In the genomic region with DNA sequence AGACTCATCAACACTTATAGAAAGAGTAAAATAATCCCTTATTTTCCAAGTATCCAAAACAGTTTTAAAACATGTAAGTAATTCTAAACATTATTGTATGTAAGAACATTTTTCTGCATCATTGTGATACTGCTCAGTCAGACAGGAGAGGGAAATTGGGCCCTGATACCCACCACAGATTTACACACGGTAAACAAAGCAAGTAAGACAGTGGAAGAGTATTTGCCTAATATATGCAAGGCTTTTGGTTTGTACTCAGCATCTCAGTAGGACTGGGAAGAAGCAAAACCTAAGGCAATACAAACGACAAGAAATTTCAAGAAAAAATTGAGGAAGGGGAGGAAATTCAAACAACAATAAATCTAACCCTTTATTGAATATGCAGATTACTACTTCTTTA, we compare ENCODE assay signal across 25 mouse cellular contexts.
DNase-seq lines count a peak whose midpoint lies in the region; ATAC-seq and TF ChIP-seq lines count a peak whose summit lies in the region.
"Had no signal": no experiment of that assay in that cellular context is flagged by ENCODE, and none has a peak within 500 bp of the region (broad histone marks: within the 10 kb centered on the region; RNA-seq: fewer than 3 reads in every experiment).

No protein-coding gene starts in this region.

- 20% methylated on average over 2 of the region's 2 CpGs for WGBS in forebrain, embryonic 15.5 days
- WGBS in forebrain, embryonic 12.5 days, result 43% methylated on average over 2 of the region's 2 CpGs

- TF ChIP-seq CTCF in CH12.LX (conservative IDR thresholded peaks at IDR 0.05 in 1 of 2, IDR thresholded peaks at IDR 0.05 in 1 of 2; ENCODE audit: low read depth in 2 of 2, low read length in 2 of 2), result no peak
- no peak for TF ChIP-seq CTCF in brain, embryonic 14.5 days (IDR thresholded peaks at IDR 0.05; ENCODE audit: borderline replicate concordance, extremely low read depth, insufficient read depth, insufficient read length)

- peaks cover 8% of the 10 kb centered on the region; the same call in 1 of the 2 replicates for H3K4me1 ChIP-seq in forebrain, embryonic 15.5 days
- H3K4me1 ChIP-seq in forebrain, embryonic 12.5 days, result peaks cover 8% of the 10 kb centered on the region
- H3K4me1 ChIP-seq in CH12.LX (ENCODE audit: control insufficient read depth in 1 of 2, insufficient read depth in 2 of 2), result peaks cover 2 to 14% of the 10 kb centered on the region in 2 experiments; a peak in 2 of 4 replicates
- H3K4me1 ChIP-seq: embryonic facial prominence, embryonic 15.5 days had no signal

- TF ChIP-seq EP300 in CH12.LX (IDR thresholded peaks at IDR 0.05; ENCODE audit: low read length), result no peak

- no peak; the same call in 1 of the 2 replicates for ATAC-seq in forebrain, embryonic 15.5 days (replicated peaks)
- ATAC-seq in forebrain, embryonic 12.5 days (ENCODE audit: low FRiP score), result no peak
- ATAC-seq: activated CD4-positive, CD25-positive, alpha-beta regulatory T cell, adult 4 months; CD4-positive, CD25-positive, alpha-beta regulatory T cell, adult 4 months; intestine, postnatal 0 days; Patski had no signal

- no peak overlapping the region for H3K9ac ChIP-seq in forebrain, embryonic 15.5 days (replicated peaks)
- no peak overlapping the region for H3K9ac ChIP-seq in forebrain, embryonic 12.5 days
- H3K9ac ChIP-seq in CH12.LX (ENCODE audit: insufficient read depth, low read depth), result no peak overlapping the region
- H3K9ac ChIP-seq: embryonic facial prominence, embryonic 12.5 days; embryonic facial prominence, embryonic 15.5 days; hindbrain, embryonic 12.5 days; hindbrain, embryonic 15.5 days had no signal

- dilution Hi-C loops in CH12.LX (cut with MboI; ENCODE audit: extremely low pct_ligation_motif_present, extremely low pct_unique_long_range_greater_than_20kb, low sequenced_read_pairs), result no loop called here

- TF ChIP-seq POLR2A in CH12.LX (IDR thresholded peaks at IDR 0.05; ENCODE audit: low read depth, low read length), result no peak
- no peak for TF ChIP-seq POLR2A in brain, embryonic 14.5 days (IDR thresholded peaks at IDR 0.05; ENCODE audit: borderline replicate concordance, extremely low read depth, insufficient read depth, insufficient read length, poor library complexity, severe bottlenecking)

- H3K79me2 ChIP-seq in CH12.LX (replicated peaks; ENCODE audit: control insufficient read depth, extremely low read depth, insufficient read depth, poor library complexity, severe bottlenecking), result no peaks in the 10 kb centered on the region

- no peak overlapping the region for H3K4me3 ChIP-seq in forebrain, embryonic 15.5 days
- H3K4me3 ChIP-seq in forebrain, embryonic 12.5 days (replicated peaks), result no peak overlapping the region
- no peak overlapping the region for H3K4me3 ChIP-seq in CH12.LX (replicated peaks in 1 of 3; ENCODE audit: low read depth in 2 of 3, low read length in 2 of 3, poor library complexity in 1 of 3)
- H3K4me3 ChIP-seq: embryonic facial prominence, embryonic 12.5 days; embryonic facial prominence, embryonic 15.5 days; hindbrain, embryonic 12.5 days; hindbrain, embryonic 15.5 days had no signal

- H3K9me3 ChIP-seq in forebrain, embryonic 15.5 days, result no peaks in the 10 kb centered on the region
- H3K9me3 ChIP-seq in forebrain, embryonic 12.5 days, result no peaks in the 10 kb centered on the region
- no peaks in the 10 kb centered on the region for H3K9me3 ChIP-seq in CH12.LX (replicated peaks; ENCODE audit: low read length)
- H3K9me3 ChIP-seq: embryonic facial prominence, embryonic 12.5 days; embryonic facial prominence, embryonic 15.5 days; G1E; hindbrain, embryonic 12.5 days; hindbrain, embryonic 15.5 days had no signal

- no peak overlapping the region for H3K4me2 ChIP-seq in forebrain, embryonic 15.5 days (replicated peaks)
- H3K4me2 ChIP-seq in forebrain, embryonic 12.5 days, result no peak overlapping the region
- H3K4me2 ChIP-seq in CH12.LX (ENCODE audit: insufficient read depth, low read depth, poor library complexity, severe bottlenecking), result no peak overlapping the region
- H3K4me2 ChIP-seq: embryonic facial prominence, embryonic 12.5 days; embryonic facial prominence, embryonic 15.5 days; heart, embryonic 11.5 days; hindbrain, embryonic 12.5 days; hindbrain, embryonic 15.5 days had no signal

- H3K27me3 ChIP-seq in forebrain, embryonic 15.5 days, result no peaks in the 10 kb centered on the region
- H3K27me3 ChIP-seq in forebrain, embryonic 12.5 days, result no peaks in the 10 kb centered on the region
- H3K27me3 ChIP-seq in CH12.LX (replicated peaks), result no peaks in the 10 kb centered on the region
- H3K27me3 ChIP-seq: embryonic facial prominence, embryonic 12.5 days; embryonic facial prominence, embryonic 15.5 days; hindbrain, embryonic 12.5 days; hindbrain, embryonic 15.5 days; Patski had no signal

- DNase-seq in CH12.LX (ENCODE audit: extremely low read depth) (peak; percentile 12), ES-CJ7 (ENCODE audit: low read depth, low spot score) (peak; percentile 23)
- DNase-seq in brain, embryonic 14.5 days (ENCODE audit: low read depth), result peak; percentile 51
- no peak for DNase-seq in cerebellum, adult 9-11 months
- DNase-seq: adrenal gland, adult 8-10 months; adrenal gland, postnatal 25 days; cerebellum, adult 18-20 months; cerebellum, adult 9-10 months; cerebellum, postnatal 25 days; gastrocnemius, postnatal 10 days; gastrocnemius, postnatal 36 days; heart, adult 11 months; kidney, adult 2 months had no signal

- H3K36me3 ChIP-seq in forebrain, embryonic 15.5 days, result no peaks in the 10 kb centered on the region
- no peaks in the 10 kb centered on the region for H3K36me3 ChIP-seq in forebrain, embryonic 12.5 days (replicated peaks)
- H3K36me3 ChIP-seq in CH12.LX (replicated peaks in 1 of 2; ENCODE audit: control insufficient read depth in 1 of 2, insufficient read depth in 1 of 2, low read length in 1 of 2), result no peaks in the 10 kb centered on the region
- H3K36me3 ChIP-seq: embryonic facial prominence, embryonic 12.5 days; embryonic facial prominence, embryonic 15.5 days; G1E; hindbrain, embryonic 12.5 days; hindbrain, embryonic 15.5 days had no signal

- no peak for TF ChIP-seq RAD21 in CH12.LX (IDR thresholded peaks at IDR 0.05; ENCODE audit: low read depth, low read length)

- in situ Hi-C loops in CH12.LX (cut with MboI; ENCODE audit: low pct_ligation_motif_present, low pct_unique_long_range_greater_than_20kb, low sequenced_read_pairs), result no loop called here

- peak overlapping the region; percentile 79 for H3K27ac ChIP-seq in forebrain, embryonic 15.5 days (replicated peaks)
- H3K27ac ChIP-seq in forebrain, embryonic 12.5 days, result no peak overlapping the region
- no peak overlapping the region for H3K27ac ChIP-seq in CH12.LX (ENCODE audit: insufficient read depth, low read depth)
- H3K27ac ChIP-seq: embryonic facial prominence, embryonic 12.5 days; embryonic facial prominence, embryonic 15.5 days; hindbrain, embryonic 12.5 days; hindbrain, embryonic 15.5 days had no signal

TF ChIP-seq in CH12.LX, 34 proteins besides CTCF, POLR2A, EP300 and RAD21:
- TF ChIP-seq MYC (IDR thresholded peaks at IDR 0.05; ENCODE audit: low read depth, low read length), result no peak
- TF ChIP-seq E2F4 (IDR thresholded peaks at IDR 0.05; ENCODE audit: insufficient replicate concordance, low read depth, low read length), result no peak
- no peak for TF ChIP-seq MXI1 (IDR thresholded peaks at IDR 0.05; ENCODE audit: low read depth, low read length)
- no peak for TF ChIP-seq HCFC1 (IDR thresholded peaks at IDR 0.05; ENCODE audit: low read depth, low read length)
- no peak for TF ChIP-seq TCF12 (IDR thresholded peaks at IDR 0.05; ENCODE audit: low read depth, low read length)
- TF ChIP-seq JUN (IDR thresholded peaks at IDR 0.05; ENCODE audit: insufficient read depth, low read depth, low read length), result no peak
- no peak for TF ChIP-seq NRF1 (IDR thresholded peaks at IDR 0.05; ENCODE audit: low read depth, low read length)
- TF ChIP-seq ELF1 (IDR thresholded peaks at IDR 0.05; ENCODE audit: low read depth, low read length), result no peak
- TF ChIP-seq ETS1 (conservative IDR thresholded peaks at IDR 0.05; ENCODE audit: low read depth, low read length), result no peak
- no peak for TF ChIP-seq BHLHE40 (IDR thresholded peaks at IDR 0.05; ENCODE audit: low read depth, low read length)
- TF ChIP-seq ZKSCAN1 (IDR thresholded peaks at IDR 0.05; ENCODE audit: borderline replicate concordance, low read depth, low read length), result no peak
- no peak for TF ChIP-seq KAT2A (IDR thresholded peaks at IDR 0.05; ENCODE audit: insufficient replicate concordance, low read length)
- no peak for TF ChIP-seq RCOR1 (conservative IDR thresholded peaks at IDR 0.05; ENCODE audit: low read depth, low read length)
- TF ChIP-seq TBP (conservative IDR thresholded peaks at IDR 0.05; ENCODE audit: low read depth, low read length), result no peak
- no peak for TF ChIP-seq ZC3H11A (IDR thresholded peaks at IDR 0.05; ENCODE audit: low read depth, low read length)
- no peak for TF ChIP-seq ZNF384 (IDR thresholded peaks at IDR 0.05; ENCODE audit: low read depth, low read length)
- no peak for TF ChIP-seq IRF4 (IDR thresholded peaks at IDR 0.05; ENCODE audit: low read depth, low read length)
